Mouse (Mus musculus) regulatory T cell (primary cell): ENCODE data around the gene Slc29a2.

Experiments
- in situ Hi-C: fragments of 300-600 bp; cut with MboI, MseI; formaldehyde crosslinking; loops from one replicate; pipeline ENCODE4 v1.15.1; 2025; ENCODE audit warnings: high pct_unique_total_duplicates

Slc29a2 gene

DNA sequence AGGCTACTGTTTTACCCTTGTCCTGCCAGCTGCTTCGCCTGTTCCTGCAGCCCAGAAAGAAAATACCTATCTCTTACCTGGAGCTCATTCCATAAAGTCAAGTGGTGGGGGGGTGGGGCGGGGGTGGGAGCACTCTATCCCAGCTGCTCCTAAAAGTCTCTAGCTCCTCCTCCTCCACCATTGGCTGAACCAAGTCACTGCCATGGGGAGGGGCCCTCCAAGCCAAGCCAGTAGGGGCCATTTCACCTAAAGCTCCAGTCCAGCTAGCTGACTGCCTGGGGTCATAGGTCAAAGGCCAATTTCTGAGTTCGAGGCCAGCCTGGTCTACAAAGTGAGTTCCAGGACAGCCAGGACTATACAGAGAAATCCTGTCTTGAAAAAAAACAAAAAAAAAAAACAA is 9.0 kb downstream of the Slc29a2 start:
- in situ Hi-C loops = no loop called here

DNA sequence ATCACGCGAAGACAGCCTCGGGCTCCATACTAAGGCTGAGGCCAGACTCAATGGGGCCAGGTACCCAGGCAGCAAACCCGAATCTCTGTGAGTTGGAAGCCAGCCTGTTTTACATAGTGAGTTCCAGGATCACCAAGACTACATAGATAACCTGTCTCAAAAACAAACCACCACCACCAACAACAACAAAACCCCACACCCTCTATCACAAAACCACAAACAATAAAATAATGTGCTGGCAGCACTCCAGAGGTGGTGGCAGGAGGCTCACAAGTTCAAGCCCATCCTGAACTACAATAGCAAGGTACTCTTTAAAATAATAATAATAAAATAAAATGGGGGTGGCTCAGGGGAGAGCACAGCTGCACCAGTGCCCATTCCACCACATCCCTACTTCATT is 12.9 kb downstream of the Slc29a2 start:
- in situ Hi-C loops = no loop called here

DNA sequence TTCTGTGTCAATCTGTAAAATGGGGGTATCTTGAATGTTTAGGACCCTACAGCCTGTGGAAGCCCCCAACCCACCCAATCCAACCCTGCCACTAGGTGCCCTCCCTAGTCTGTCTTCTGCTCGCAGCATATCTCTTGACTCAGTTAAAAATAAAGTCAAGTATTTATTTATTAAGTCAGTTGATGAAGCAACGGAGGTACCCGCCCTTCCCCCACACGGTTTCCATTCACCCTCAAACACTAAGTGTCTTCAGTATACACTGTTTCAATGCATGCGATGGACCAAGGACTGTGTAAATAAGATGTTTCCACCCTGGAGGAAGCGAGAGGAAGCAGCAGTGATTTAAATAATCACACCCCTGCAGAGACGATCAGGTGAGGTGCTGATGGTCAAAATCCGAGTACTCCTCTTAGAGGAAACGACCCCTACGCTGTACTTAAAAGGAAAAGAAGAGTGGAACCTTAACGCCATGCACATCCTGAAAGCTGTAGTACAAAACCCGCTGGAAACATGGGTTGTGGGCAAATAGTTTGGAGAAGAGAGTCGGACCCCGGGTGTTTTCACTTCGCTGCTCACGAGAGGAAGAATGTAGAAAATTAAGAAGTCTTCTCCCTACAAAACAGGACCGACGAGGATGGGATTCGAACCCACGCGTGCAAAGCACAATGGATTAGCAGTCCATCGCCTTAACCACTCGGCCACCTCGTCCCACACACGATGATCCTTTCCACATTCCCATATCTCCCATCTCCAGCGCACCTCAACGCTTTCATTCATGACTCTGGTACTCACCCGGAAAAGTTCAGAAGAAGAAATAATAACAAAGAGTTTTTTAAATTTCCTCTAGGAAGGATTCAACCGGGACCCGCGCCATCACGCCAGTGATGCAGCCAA is 14.3 kb downstream of the Slc29a2 start:
- in situ Hi-C loops = no loop called here

DNA sequence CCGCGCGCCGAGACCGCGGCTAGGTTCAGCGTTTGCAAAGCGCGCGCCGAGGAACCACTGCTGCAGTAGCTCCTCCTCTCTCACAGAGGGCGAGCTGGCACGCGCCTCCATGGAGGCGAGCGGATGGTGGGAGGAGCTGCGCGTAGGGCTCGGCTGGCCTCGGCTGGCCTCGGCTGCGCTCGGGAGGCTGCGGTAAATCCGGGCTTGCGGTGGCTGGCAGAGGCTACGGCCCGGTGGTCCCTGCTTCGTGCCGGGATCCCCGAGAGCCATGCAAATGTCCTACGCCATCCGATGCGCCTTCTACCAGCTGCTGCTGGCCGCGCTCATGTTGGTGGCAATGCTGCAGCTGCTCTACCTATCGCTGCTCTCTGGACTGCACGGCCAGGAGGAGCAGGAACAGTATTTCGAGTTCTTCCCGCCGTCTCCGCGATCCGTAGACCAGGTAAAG is 15.1 kb downstream of the Slc29a2 start, which contains the start of the genes B4gat1 and AC124502.3:
Gene B4gat1 (plus strand): TSS at position 118 of the 448 bp plus-strand sequence.
Gene AC124502.3 (plus strand): TSS at position 183 of the 448 bp plus-strand sequence.
- in situ Hi-C loops = no loop called here

DNA sequence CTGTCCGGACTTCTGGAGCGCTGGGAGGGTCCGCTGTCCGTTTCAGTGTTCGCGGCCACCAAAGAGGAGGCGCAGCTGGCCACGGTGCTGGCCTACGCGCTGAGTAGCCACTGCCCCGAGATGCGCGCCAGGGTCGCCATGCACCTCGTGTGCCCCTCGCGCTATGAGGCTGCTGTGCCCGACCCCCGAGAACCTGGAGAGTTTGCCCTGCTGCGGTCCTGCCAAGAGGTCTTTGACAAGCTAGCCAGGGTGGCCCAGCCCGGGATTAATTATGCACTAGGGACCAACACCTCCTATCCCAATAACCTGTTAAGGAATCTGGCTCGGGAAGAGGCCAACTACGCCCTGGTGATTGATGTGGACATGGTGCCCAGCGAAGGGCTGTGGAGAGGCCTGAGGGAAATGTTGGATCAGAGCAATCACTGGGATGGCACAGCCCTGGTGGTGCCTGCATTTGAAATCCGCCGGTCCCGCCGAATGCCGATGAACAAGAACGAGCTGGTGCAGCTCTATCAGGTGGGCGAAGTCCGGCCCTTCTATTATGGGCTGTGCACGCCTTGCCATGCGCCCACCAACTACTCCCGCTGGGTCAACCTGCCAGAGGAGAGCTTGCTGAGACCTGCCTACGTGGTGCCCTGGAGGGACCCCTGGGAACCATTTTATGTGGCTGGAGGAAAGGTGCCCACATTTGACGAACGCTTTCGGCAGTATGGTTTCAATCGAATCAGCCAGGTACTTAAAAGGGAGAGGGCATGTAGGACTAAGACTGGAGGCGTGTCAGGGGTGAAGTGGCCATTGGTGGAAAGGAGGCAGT is 15.8 kb downstream of the Slc29a2 start:
- in situ Hi-C loops = loop anchor here (10.0 kb wide), 1 partner anchor 55 kb away; the partner anchor contains the start of gene Cnih2

DNA sequence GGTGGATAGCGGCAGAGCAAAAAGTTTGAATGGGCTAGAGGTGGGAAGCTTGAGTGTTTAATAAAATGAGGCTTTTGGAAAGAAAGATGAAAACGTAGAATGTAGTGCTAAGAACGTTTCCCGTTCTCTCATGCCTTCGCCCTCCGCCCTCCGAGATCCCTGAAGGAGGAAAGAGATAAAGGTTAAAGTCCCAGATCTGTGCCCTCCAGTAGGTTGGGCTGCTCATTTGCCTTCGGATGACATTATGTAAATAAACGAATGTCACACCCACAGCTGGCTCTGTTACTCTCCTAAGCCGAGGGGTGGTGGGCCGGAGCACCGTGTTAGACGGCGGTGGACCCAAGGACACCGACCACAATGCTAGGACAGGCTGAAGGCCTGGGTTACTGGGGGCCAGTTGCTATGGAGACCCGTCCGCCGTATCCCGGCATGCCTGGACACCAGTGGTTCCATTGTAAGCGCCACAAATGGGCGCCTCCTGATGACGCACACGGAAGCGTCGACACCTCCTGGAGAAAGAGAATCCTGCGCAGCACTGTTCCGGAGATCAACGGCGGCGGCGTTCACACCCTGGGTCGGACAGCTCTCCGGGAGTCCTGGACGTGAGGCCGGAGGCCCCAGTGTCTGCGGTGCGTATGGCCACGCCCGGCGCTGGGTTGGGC is 17.3 kb downstream of the Slc29a2 start, which contains the start of gene Brms1:
Gene Brms1 (plus strand): TSS at position 493 of the 662 bp plus-strand sequence.
- in situ Hi-C loops = loop anchor here (10.0 kb wide), 1 partner anchor 54 kb away; the partner anchor contains the start of gene Cnih2

DNA sequence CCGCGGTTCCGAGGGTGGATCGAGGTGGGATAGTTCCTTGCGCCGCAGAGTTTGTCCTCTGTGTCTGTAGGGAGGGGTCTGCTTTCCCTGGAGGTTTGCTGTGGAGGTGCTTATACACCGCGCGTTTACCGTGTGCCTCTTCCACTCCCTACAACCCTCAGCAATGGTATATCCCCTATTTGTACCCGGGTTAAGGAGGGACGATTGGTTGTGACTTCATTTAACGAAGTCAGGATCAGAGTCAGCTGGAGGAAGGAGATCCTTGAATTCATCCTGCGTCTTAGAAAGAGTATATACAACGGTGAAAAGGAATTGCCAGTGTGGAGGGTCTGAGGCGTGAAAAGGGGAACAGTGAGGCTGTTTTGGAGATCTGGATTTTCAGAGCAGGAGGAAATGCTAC is 17.9 kb downstream of the Slc29a2 start:
- in situ Hi-C loops = loop anchor here (10.0 kb wide), 1 partner anchor 53 kb away; the partner anchor contains the start of gene Cnih2

DNA sequence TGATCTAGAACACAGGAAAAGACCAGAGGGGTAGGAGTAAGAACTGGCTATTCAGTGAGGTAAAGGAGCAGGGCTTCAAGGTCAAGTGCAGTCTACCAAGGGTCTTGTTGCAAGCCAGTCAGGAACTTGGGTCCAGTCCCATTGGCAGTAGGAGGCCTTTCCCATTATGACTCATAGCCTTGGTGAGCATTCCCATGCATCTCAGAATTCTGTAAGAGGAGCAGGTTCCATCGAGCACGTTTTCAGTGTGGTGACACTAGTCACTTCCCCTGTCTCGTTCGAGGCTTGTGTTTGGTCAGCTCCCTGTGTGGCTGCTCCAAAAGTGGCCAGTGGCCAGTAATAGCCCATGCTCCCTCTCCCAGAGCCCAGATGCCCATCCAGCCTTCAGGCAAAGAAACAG is 21.9 kb downstream of the Slc29a2 start:
- in situ Hi-C loops = loop anchor here (10.0 kb wide), 1 partner anchor 49 kb away; the partner anchor contains the start of gene Cnih2

DNA sequence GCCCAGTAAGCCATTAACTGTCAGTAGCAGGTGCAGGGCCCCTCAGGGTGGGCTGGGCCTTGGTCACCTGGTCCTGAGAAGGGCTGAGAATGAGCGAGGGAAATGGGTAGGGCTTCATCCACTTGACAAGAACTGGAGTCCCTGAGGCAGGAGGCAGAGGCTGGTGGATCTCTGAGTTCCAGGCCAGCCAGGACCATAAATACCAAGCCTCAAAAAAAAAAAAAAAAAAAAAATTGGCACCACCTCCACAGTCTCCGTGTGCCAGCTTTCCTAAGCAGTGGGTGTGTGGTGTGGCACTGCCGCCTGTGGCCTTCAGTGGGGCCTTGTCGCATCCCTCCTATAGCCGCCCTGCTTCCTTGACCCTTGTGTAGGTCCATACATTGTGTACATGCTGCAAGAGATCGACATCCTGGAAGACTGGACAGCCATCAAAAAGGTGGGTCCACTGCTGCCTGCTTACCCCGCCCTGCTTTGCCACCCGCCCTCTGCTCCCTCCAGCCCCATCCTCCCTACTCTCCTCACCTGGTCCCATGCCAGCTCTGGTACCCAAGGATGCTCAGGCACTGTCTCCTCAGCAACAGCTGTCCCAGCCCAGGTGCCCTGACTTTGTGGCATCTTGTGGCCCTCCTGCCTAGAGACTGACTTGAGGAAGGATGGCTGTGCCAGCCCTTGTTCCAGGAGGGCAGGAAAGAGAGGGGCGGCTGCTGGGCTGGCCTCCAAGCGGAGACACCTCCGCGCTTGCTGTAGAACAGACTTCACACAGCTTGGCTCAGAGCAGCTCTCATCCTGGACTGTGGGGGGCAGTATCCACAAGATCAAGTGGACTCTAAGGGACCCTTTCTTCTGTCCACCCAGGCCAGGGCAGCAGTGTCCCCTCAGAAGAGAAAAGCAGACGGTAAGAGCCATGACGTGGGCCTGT is 24.7 kb downstream of the Slc29a2 start:
- in situ Hi-C loops = loop anchor here (10.0 kb wide), 1 partner anchor 46 kb away; the partner anchor contains the start of gene Cnih2

DNA sequence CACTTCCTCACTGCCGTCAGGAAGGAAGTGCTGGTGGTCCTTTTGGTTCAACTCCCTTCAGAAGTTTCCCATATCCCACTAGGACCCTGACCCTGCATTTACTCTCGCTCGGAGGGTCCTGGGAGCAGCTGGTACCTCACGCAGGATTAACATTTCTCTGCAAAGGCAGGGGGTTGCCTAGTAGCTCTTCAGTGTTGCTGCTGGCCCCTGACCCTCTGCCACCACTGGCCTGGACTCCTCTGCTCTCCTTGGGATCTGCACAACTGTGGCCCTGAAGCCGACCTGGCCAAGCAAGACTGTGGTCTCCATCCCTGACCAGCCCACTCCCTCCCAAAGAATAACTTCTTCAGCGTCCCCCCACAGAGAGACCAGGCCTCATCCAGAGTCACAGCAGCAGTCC is 25.7 kb downstream of the Slc29a2 start:
- in situ Hi-C loops = loop anchor here (10.0 kb wide), 1 partner anchor 45 kb away; the partner anchor contains the start of gene Cnih2

DNA sequence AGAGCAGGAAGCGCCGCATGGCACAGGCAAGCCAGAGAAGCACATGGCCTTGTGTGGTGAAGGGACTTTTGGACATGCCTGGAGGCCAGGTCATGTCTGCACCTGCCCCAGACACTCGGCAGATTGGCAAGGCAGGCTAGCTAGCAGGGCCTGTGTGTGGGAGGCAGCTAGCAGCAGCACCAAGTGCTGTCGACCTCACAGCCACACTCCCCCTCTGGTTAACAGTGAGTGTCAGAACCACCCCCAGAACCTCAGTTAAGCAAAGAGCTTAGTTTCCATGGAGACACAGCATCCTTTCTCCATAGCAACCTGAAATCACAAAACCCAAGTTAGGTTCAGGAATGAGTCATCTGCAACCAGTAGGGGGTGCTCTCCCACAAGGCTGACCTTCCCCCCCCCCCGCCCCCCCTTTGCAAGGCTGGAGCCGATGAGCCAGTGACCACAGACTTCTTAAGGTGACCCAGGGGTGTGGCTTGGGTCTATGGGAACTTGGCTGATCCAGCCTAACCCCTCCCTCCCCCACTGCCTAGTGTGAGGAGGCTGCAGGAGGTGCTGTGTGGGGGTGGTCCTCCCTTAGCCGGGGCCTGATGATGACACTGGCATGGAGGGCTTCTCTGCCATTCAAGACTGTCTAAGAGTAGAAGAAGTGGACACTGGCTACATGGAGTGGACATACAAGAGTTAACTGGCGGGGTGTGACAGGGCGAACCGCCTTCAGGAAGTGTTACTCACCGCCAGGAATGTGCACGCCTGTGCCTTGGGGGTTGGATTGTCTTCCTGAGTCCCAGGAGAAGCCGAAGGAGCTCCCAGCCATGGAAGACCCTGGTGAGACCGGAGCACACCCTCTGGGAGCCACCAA is 26.6 kb downstream of the Slc29a2 start, which contains the start of gene Rin1:
Gene Rin1 (plus strand): TSS at position 435 of the 859 bp plus-strand sequence.
- in situ Hi-C loops = no loop called here

DNA sequence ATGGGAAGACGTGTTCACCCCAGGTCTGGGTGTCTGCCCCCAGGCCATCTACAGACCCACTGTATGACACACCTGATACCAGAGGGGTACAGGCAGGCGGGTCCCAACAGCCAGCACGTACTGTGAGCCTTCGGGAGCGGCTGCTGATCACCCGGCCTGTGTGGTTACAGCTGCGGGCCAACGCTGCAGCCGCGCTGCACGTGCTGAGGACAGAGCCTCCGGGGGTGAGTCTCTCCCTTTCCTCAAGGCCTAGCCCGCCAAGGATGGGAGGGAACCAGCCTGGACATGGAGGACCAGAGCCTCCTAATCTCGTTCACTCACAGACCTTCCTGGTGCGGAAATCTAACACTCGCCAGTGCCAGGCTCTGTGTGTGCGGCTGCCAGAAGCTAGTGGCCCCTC is 27.4 kb downstream of the Slc29a2 start:
- in situ Hi-C loops = no loop called here

DNA sequence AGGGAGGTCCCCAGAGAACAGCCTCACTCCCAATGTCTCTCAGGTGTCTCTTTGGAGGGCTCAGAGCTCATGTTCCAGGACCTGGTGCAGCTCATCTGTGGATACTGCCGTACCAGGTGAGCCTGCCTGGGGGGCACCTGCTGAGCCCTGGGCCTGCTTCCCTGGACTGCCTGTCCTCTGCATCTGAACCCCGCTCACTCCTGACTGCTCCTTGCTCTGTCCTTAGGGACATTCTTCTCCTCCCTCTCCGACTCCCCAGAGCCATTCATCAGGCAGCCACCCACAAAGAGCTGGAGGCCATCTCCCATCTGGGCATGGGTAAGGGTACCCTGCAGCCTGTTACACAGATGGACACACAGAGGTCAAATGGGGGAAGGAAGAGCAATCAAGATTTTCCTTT is 27.9 kb downstream of the Slc29a2 start:
- in situ Hi-C loops = no loop called here

DNA sequence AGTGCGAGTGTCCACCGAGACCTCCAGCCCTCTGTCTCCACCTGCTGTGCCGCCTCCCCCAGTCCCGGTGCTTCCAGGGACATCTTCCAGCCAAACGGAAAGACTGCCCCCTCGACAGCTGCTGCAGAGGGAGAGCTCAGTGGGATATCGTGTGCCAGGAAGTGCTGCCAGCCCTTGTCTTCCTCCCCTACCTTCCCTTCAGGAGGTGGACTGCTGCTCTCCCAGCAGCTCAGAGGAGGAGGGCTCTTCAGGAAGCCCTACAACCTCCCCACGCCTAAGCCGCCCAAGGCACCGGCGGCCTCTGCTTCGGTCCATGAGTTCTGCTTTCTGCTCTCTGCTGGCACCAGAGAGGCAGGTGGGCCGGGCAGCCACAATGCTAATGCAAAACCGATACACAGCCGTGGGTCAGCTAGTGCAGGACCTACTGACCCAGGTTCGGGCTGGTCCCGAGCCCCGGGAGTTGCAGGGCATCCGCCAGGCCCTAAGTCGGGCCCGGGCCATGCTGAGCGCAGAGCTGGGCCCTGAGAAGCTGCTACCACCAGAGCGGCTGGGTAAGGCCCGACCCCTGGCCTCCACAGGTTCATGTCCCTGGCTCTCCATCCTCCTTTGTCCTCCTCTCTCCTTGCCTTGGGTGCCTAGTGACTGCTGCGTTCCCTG is 28.6 kb downstream of the Slc29a2 start:
- in situ Hi-C loops = no loop called here

DNA sequence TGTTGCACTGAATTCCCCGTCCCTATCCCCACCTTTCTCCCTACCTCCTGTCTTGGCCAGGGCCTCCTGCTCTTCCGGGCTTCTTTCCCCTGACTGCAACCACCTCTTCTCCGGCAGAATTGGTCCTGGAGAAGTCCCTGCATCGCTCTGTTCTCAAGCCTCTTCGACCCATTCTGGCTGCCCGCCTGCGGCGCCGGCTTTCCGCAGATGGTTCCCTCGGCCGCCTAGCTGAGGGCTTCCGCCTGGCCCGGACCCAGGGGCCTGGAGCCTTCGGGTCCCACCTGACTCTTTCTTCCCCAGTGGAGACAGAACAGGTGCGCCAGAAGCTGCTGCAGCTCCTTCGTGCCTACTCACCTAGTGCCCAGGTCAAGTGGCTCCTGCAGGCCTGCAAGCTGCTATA is 29.2 kb downstream of the Slc29a2 start:
- in situ Hi-C loops = no loop called here

DNA sequence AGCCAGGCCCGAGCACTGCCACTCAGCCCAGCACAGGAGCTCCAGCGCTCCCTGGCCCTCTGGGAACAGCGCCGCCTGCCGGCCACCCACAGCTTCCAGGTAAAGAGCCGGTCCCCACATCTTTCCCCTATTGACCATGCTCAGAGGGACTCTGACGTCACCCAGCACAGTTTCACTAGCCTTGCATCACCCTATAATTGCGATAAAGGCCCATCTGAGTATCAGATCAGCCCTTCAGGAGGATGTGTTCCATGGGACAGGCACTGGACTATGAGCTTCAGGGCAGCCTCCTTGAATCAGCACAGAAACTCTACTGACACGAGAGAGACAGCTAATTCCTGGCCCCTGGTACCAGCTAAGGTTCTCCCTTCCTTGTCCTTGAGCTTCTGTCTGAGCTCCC is 30.2 kb downstream of the Slc29a2 start:
- in situ Hi-C loops = no loop called here

DNA sequence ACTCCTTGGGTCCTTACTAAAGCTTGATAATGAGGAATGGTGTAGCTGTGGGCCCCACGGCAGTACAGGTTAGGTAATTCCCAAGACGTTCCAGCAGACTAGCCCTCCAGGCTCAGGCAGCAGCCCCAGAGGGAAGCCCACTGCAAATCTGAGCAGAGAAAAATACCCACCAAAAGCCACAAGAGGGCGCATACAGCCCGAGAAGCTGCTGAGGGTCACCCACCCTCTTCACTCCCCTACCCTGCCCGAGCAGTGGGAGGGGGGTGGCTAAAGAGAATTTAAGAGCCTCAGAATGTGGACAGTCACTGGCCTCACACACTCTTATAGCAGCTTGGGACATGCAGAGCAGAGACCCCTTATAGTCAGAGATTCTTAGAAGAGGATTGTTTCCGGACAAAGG is 32.6 kb downstream of the Slc29a2 start:
- in situ Hi-C loops = no loop called here
